In genomic region chr1:91321760-91322438, GRCm38 (mm10) we compare ENCODE assay signal across 10 mouse cellular contexts. TPM values are rescaled to one million over a fixed set of nuclear protein-coding genes. Genes with fewer than 3 reads are reported as not detected.
A peak's percentile ranks its signal among the peaks of the same experiment; 100 is the strongest.
DNase-seq lines count a peak whose midpoint lies in the region; ATAC-seq and TF ChIP-seq lines count a peak whose summit lies in the region.
"Had no signal": no experiment of that assay in that cellular context is flagged by ENCODE, and none has a peak within 500 bp of the region (broad histone marks: within the 10 kb centered on the region; RNA-seq: fewer than 3 reads in every experiment).

TSS of gene Espnl (plus strand) at chr1:91322075.

- H3K9ac ChIP-seq in heart, postnatal 0 days (replicated peaks; ENCODE audit: low read depth, low read length) = no peak within 1 kb of the TSS
- H3K9ac ChIP-seq in liver, embryonic 16.5 days (ENCODE audit: low read depth, low read length) = no peak within 1 kb of the TSS

- no peak within 1 kb of the TSS for H3K27ac ChIP-seq in heart, postnatal 0 days (ENCODE audit: low read depth)
- H3K27ac ChIP-seq in liver, embryonic 16.5 days (ENCODE audit: low read length) = no peak within 1 kb of the TSS

- H3K4me2 ChIP-seq in heart, postnatal 0 days (ENCODE audit: low read depth, low read length) = no peak within 1 kb of the TSS
- H3K4me2 ChIP-seq in liver, embryonic 16.5 days (ENCODE audit: low read depth, low read length) = no peak within 1 kb of the TSS

- TF ChIP-seq CTCF in heart, postnatal 0 days (IDR thresholded peaks at IDR 0.05; ENCODE audit: low read depth) = no peak

- no peaks in the 10 kb centered on the region for H3K27me3 ChIP-seq in heart, postnatal 0 days (ENCODE audit: control insufficient read depth, insufficient read depth, low read length)
- no peaks in the 10 kb centered on the region for H3K27me3 ChIP-seq in liver, embryonic 16.5 days (ENCODE audit: control insufficient read depth, insufficient read depth, low read depth, low read length)

- H3K36me3 ChIP-seq in heart, postnatal 0 days (replicated peaks; ENCODE audit: control insufficient read depth, insufficient read depth, low read length) = no peaks in the 10 kb centered on the region
- H3K36me3 ChIP-seq in liver, embryonic 16.5 days (ENCODE audit: control insufficient read depth, insufficient read depth) = no peaks in the 10 kb centered on the region

- H3K4me1 ChIP-seq in heart, postnatal 0 days (ENCODE audit: control insufficient read depth, insufficient read depth) = peaks cover 22% of the 10 kb centered on the region
- peaks cover 7% of the 10 kb centered on the region for H3K4me1 ChIP-seq in liver, embryonic 16.5 days (ENCODE audit: control insufficient read depth, low read depth, low read length)

- ATAC-seq in heart, postnatal 0 days (ENCODE audit: insufficient read depth, low read depth) = peak; percentile 59
- ATAC-seq in liver, embryonic 16.5 days (ENCODE audit: low read depth) = peak; percentile 39; the same call in 1 of the 2 replicates

- DNase-seq in cerebellum, adult 18-20 months = peak; percentile 36 to 41
- DNase-seq in cerebellum, adult 9-10 months = no peak
- DNase-seq in cerebellum, adult 9-11 months = peak; percentile 38
- DNase-seq in heart, postnatal 0 days (ENCODE audit: low spot score) = peak; percentile 49
- DNase-seq in Muller cell, postnatal 12 days (ENCODE audit: inconsistent ontology term) = no peak
- DNase-seq in gastrocnemius, postnatal 10 days = no peak
- no peak for DNase-seq in layer of hippocampus, postnatal 25 days (ENCODE audit: extremely low spot score in 1 of 2, low spot score in 1 of 2)
- DNase-seq: B cell, adult 2 months had no signal

- no peaks in the 10 kb centered on the region for H3K9me3 ChIP-seq in heart, postnatal 0 days (replicated peaks; ENCODE audit: control insufficient read depth, low read length)
- no peaks in the 10 kb centered on the region for H3K9me3 ChIP-seq in liver, embryonic 16.5 days (replicated peaks; ENCODE audit: control insufficient read depth, low read length)

- WGBS in heart, postnatal 0 days = 36% methylated on average over 19 of the region's 19 CpGs
- WGBS in liver, embryonic 16.5 days (ENCODE audit: insufficient replicate concordance) = 40% methylated on average over 19 of the region's 19 CpGs

- no peak for TF ChIP-seq EP300 in heart, postnatal 0 days (IDR thresholded peaks at IDR 0.05; ENCODE audit: low read depth)

- no peak within 1 kb of the TSS for H3K4me3 ChIP-seq in heart, postnatal 0 days (ENCODE audit: low read depth, low read length)
- no peak within 1 kb of the TSS for H3K4me3 ChIP-seq in liver, embryonic 16.5 days (ENCODE audit: low read depth, low read length)

RNA-seq across cellular contexts. Expression of gene Espnl, which starts in this region (rescaled TPM):
- total RNA-seq in heart, postnatal 0 days (2014; rRNA removed; ENCODE audit: low replicate concordance) = 0.89 TPM in 1 of 2 replicates, not detected in the other
- polyA plus RNA-seq in heart, postnatal 0 days (2015; fragmentation: Nextera tagmentation; extraction: Ambion mirVana) = 0.04 TPM in 1 of 2 replicates, not detected in the other
- not detected in 2 replicates for polyA plus RNA-seq in liver, embryonic 16.5 days (2015; fragmentation: Nextera tagmentation; extraction: Ambion mirVana)
- total RNA-seq in gastrocnemius, postnatal 10 days (2021) = under 1 TPM; 0.12 to 0.27 TPM
- total RNA-seq in layer of hippocampus, postnatal 25 days (2021) = not detected
- total RNA-seq: liver, adult 2 months had no signal

Comparison
In these comparisons a context has a peak if more than half of its experiments do, and no peak if none do; other contexts are left out.
1. DNase-seq: peak in cerebellum, adult 18-20 months (2 of 2) and cerebellum, adult 9-11 months (single experiment); none in cerebellum, adult 9-10 months (single experiment), Muller cell, postnatal 12 days (single experiment), gastrocnemius, postnatal 10 days (single experiment) and layer of hippocampus, postnatal 25 days (0 of 2).
2. Peak in DNase-seq and ATAC-seq in heart, postnatal 0 days; RNA of the gene not detected or under 1 TPM.
3. Peak in ATAC-seq in liver, embryonic 16.5 days; RNA of the gene not detected or under 1 TPM.